Mouse (Mus musculus): ENCODE measurements around the gene Gm21870.
"Not testable (repeated sequence)": the region's sequence is repeated elsewhere in the genome, so short reads cannot be mapped to it uniquely, and the experiment has no call there.

Gene Gm21870

GRCm38 (mm10) chrX:33986716-33987115 is at the start of gene Gm21870:
Gene Gm21870, minus strand, starts transcription at chrX:33986816.
- not testable (repeated sequence) for DNase-seq

GRCm38 (mm10) chrX:33956440-33956839 is 30.2 kb downstream of the Gm21870 start, which contains the start of gene Btbd35f6:
Gene Btbd35f6, minus strand, starts transcription at chrX:33956540.
- not testable (repeated sequence) for DNase-seq

Measured in cerebellum, adult 11 months (tissue).